ENCODE assay signal across 33 mouse cellular contexts in genomic region chr11:66993674-66994073, GRCm38 (mm10). TPM values are rescaled to one million over a fixed set of nuclear protein-coding genes. Genes with fewer than 3 reads are reported as not detected.
A peak's percentile ranks its signal among the peaks of the same experiment; 100 is the strongest.
DNase-seq lines count a peak whose midpoint lies in the region; TF ChIP-seq lines count a peak whose summit lies in the region.
"Had no signal": no experiment of that assay in that cellular context is flagged by ENCODE, and none has a peak within 500 bp of the region (broad histone marks: within the 10 kb centered on the region; RNA-seq: fewer than 3 reads in every experiment).

No protein-coding gene starts in this region.

- no peak overlapping the region for H3K4me3 ChIP-seq in left cerebral cortex, adult 2 months
- H3K4me3 ChIP-seq: embryonic facial prominence, embryonic 13.5 days; forebrain, embryonic 10.5 days; heart, embryonic 15.5 days; hindbrain, embryonic 12.5 days; myocyte; neural tube, embryonic 12.5 days had no signal

- TF ChIP-seq CTCF in left cerebral cortex, adult 2 months (IDR thresholded peaks at IDR 0.05): no peak

- DNase-seq in cerebellum, adult 9-10 months: peak; percentile 7
- DNase-seq in cerebellum, postnatal 4 days (ENCODE audit: low spot score in 2 of 2): no peak
- peak; percentile 57 to 62 for DNase-seq in heart, adult 18-20 months
- DNase-seq in heart, postnatal 36 days: no peak
- DNase-seq in left cerebral cortex, postnatal 4 days: peak; percentile 59
- no peak for DNase-seq in left cerebral cortex, adult 2 months (ENCODE audit: extremely low spot score in 1 of 2, low spot score in 2 of 2)
- DNase-seq in heart, postnatal 4 days: peak; percentile 54
- no peak for DNase-seq in Muller cell, postnatal 12 days (ENCODE audit: inconsistent ontology term)
- DNase-seq: adrenal gland, postnatal 10 days; cerebellum, adult 11-12 months; cerebellum, postnatal 36 days; kidney, adult 9 months; kidney, postnatal 10 days; layer of hippocampus, postnatal 36 days; liver; lung, adult 2 months; right cerebral cortex, adult 18-20 months; thymus, adult 18-20 months; thymus, postnatal 36 days had no signal

- no peak overlapping the region for H3K27ac ChIP-seq in left cerebral cortex, adult 2 months
- H3K27ac ChIP-seq: embryonic facial prominence, embryonic 13.5 days; forebrain, embryonic 10.5 days; heart, embryonic 15.5 days; hindbrain, embryonic 12.5 days; liver, embryonic 14.5 days; neural tube, embryonic 12.5 days; stomach, postnatal 0 days had no signal

- intact Hi-C loops in heart, postnatal 36 days (cut with DNase I): no loop called here
- intact Hi-C loops in left cerebral cortex, postnatal 4 days (cut with DNase I): no loop called here
- intact Hi-C loops in left cerebral cortex, adult 2 months (cut with DNase I): no loop called here

RNA-seq across cellular contexts. Expression of gene Tmem220, which starts 31.3 kb away (rescaled TPM):
- total RNA-seq in heart, adult 18-20 months (2021): 1 to 10 TPM; 2.0 to 2.7 TPM
- 1 to 10 TPM; 1.5 to 1.9 TPM for total RNA-seq in heart, postnatal 36 days (2021)
- total RNA-seq in left cerebral cortex, postnatal 4 days (2021): under 1 TPM; 0.52 to 0.74 TPM
- under 1 TPM; 0.56 to 0.79 TPM for total RNA-seq in left cerebral cortex, adult 2 months (2021)
- total RNA-seq in heart, postnatal 4 days (2021): 1 to 10 TPM; 1.2 to 1.5 TPM

RNA-seq across cellular contexts. Expression of gene Tmem238l, which starts 37.2 kb away (rescaled TPM):
- not detected for total RNA-seq in heart, adult 18-20 months (2021)
- total RNA-seq in heart, postnatal 36 days (2021): not detected
- total RNA-seq in left cerebral cortex, postnatal 4 days (2021): not detected
- total RNA-seq in left cerebral cortex, adult 2 months (2021): not detected
- under 1 TPM; 0.34 to 0.52 TPM for total RNA-seq in heart, postnatal 4 days (2021)
- total RNA-seq: adrenal gland, postnatal 10 days; CH12.LX; ES-E14; gastrocnemius, adult 8-10 months; gastrocnemius, postnatal 4 days; layer of hippocampus, postnatal 36 days; left cerebral cortex, postnatal 10 days; megakaryocyte progenitor cell, adult 5-6 weeks had no signal

RNA-seq across cellular contexts. Expression of gene Adprm, which starts 58.7 kb away (rescaled TPM):
- total RNA-seq in heart, adult 18-20 months (2021): 10 to 100 TPM; 12.0 to 12.4 TPM
- total RNA-seq in heart, postnatal 36 days (2021): 10 to 100 TPM; 12.5 to 16.3 TPM
- total RNA-seq in left cerebral cortex, postnatal 4 days (2021): 10 to 100 TPM; 24.1 to 26.2 TPM
- 10 to 100 TPM; 24.2 to 24.8 TPM for total RNA-seq in left cerebral cortex, adult 2 months (2021)
- 10 to 100 TPM; 13.9 to 15.8 TPM for total RNA-seq in heart, postnatal 4 days (2021)

RNA-seq across cellular contexts. Expression of gene Sco1, which starts 58.8 kb away (rescaled TPM):
- total RNA-seq in heart, adult 18-20 months (2021): 10 to 100 TPM; 21.5 to 22.6 TPM
- total RNA-seq in heart, postnatal 36 days (2021): 10 to 100 TPM; 17.9 to 21.2 TPM
- 10 to 100 TPM in 1 of 2 experiments, 1 to 10 TPM in 1; 9.9 to 12.0 TPM for total RNA-seq in left cerebral cortex, postnatal 4 days (2021)
- total RNA-seq in left cerebral cortex, adult 2 months (2021): 10 to 100 TPM; 10.2 to 11.2 TPM
- total RNA-seq in heart, postnatal 4 days (2021): 10 to 100 TPM; 18.7 to 18.9 TPM

Comparison
In these comparisons a context has a peak if more than half of its experiments do, and no peak if none do; other contexts are left out.
1. DNase-seq: peak in cerebellum, adult 9-10 months (single experiment), heart, adult 18-20 months (2 of 2), left cerebral cortex, postnatal 4 days (single experiment) and heart, postnatal 4 days (single experiment); none in cerebellum, postnatal 4 days (0 of 2), heart, postnatal 36 days (0 of 2), left cerebral cortex, adult 2 months (0 of 2) and Muller cell, postnatal 12 days (single experiment).